Mouse (Mus musculus) kidney, postnatal 0 days (tissue): ENCODE data around the gene Palm2. TPM values are rescaled to one million over a fixed set of nuclear protein-coding genes. Genes with fewer than 3 reads are reported as not detected.

Experiments used
- ATAC-seq: fragments of 200-750 bp; cut with Nextera tagmentation; replicated peaks from 2 replicates; pipeline ENCODE4 v1.8.0; 2017; ENCODE audit warnings: low read depth, moderate number of reproducible peaks, moderate TSS enrichment, moderate library complexity; ENCODE audit not compliant: low FRiP score
- DNase-seq: peaks from one replicate; pipeline ENCODE4 v3.0.0-alpha.2; 2016; ENCODE audit warnings: low spot score
- H3K27ac ChIP-seq: fragments of 300-500 bp; sonication (generic); 2 replicates; pipeline ENCODE4 v1.5.1; 2014; ENCODE audit warnings: mild to moderate bottlenecking
- H3K27me3 ChIP-seq: fragments of 300-500 bp; sonication (generic); 2 replicates; pipeline ENCODE4 v1.6.1; 2014; ENCODE audit warnings: low read length, mixed read lengths; ENCODE audit not compliant: insufficient read depth
- H3K36me3 ChIP-seq: fragments of 300-500 bp; sonication (generic); 2 replicates; pipeline ENCODE4 v1.6.1; 2014; ENCODE audit warnings: low read length, mixed read lengths; ENCODE audit not compliant: insufficient read depth
- H3K4me1 ChIP-seq: fragments of 300-500 bp; sonication (generic); replicated peaks from 2 replicates; pipeline ENCODE4 v1.6.1; 2014; ENCODE audit warnings: antibody characterized with exemption, low read length, mixed read lengths; ENCODE audit not compliant: insufficient read depth
- H3K4me2 ChIP-seq: fragments of 300-500 bp; sonication (generic); 2 replicates; pipeline ENCODE4 v1.6.1; 2014; ENCODE audit warnings: mild to moderate bottlenecking, low read length, moderate library complexity, mixed read lengths
- H3K4me3 ChIP-seq: fragments of 300-500 bp; sonication (generic); replicated peaks from 2 replicates; pipeline ENCODE4 v1.5.1; 2014; ENCODE audit warnings: low read depth, low read length
- H3K9ac ChIP-seq: fragments of 300-500 bp; sonication (generic); 2 replicates; pipeline ENCODE4 v1.6.1; 2014; ENCODE audit warnings: low read depth, low read length
- H3K9me3 ChIP-seq: fragments of 300-500 bp; sonication (generic); replicated peaks from 2 replicates; pipeline ENCODE4 v1.6.1; 2016; ENCODE audit warnings: low read length, inconsistent platforms, mixed read lengths
- CTCF ChIP-seq: IDR thresholded peaks from 2 replicates; pipeline ENCODE4 v1.5.1; 2016; ENCODE audit warnings: antibody characterized with exemption, low read depth, mild to moderate bottlenecking, moderate library complexity
- WGBS: fragments of 180-500 bp; shearing (Covaris S2); extraction: QIAGEN DNeasy Blood & Tissue Kit; methylation state at CpG from one replicate; pipeline ENCODE4 v1.1.7; 2014; 5-methylcytosine and 5-hydroxymethylcytosine counted together
- polyA plus RNA-seq: library from polyadenylated mRNA; unstranded; fragments of >200 nt; fragmentation: Nextera tagmentation; extraction: Ambion mirVana; gene quantifications from 2 replicates; pipeline ENCODE4 v1.2.1, GENCODE M21; 2015

The Palm2 gene
- polyA plus RNA-seq, 1 experiment from 2014 or later = 0.54 TPM

DNA sequence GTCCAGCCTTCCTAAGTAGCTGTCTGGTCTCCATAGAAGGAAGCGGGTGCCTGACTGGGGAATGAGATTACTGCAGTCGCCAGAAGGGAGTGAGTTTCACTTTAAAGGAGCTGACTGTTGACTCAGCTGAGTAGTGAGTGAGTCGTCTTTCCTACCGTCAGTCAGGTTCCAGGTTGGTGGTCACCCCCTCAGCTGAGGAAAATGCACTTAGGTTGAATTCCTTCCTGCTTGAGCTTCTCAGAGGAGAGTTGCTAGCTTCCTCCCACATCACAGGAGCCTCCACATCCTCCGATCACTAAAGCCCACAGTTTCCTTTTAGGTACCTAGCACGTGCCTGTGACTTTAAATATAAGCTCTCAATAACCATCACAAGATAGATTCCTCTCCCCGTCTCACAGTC is 206.2 kb downstream of the Palm2 start:
- Histone ChIP-seq H3K36me3 (no peaks in the 10 kb centered on the region), H3K4me3 (no peak overlapping the region), H3K4me1 (0 out of 2 replicates have a peak, but pooled peaks cover 3% of the 10 kb centered on the region), H3K9ac (no peak overlapping the region), H3K9me3 (no peaks in the 10 kb centered on the region), H3K27ac (no peak overlapping the region), H3K4me2 (no peak overlapping the region), H3K27me3 (no peaks in the 10 kb centered on the region)
- ATAC-seq (no peak), DNase-seq (peak; percentile 36)
- 20% methylated on average over 7 of the region's 7 CpGs for WGBS
- no peak for TF ChIP-seq CTCF

DNA sequence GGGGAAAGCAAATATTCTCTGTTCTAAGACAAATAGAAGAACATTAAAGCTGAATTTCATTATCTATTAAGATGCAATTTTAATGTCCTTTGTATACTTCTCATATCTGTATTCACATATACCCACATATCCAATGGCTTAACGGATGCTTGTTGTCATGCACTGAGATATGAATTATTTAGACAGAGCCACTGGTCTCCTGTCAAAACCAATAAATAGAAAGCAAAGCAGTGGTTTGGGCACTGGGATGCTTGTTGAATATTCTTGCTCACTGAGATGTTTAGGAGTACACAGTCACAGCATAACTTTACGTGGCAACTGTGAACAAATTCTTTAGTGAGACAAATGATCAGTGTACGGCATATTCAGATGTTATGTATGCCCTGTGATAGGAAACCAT is 206.9 kb downstream of the Palm2 start:
- WGBS = 81% methylated on average over 3 of the region's 3 CpGs

GRCm38 (mm10) chr4:57650994-57651393 is 216.9 kb downstream of the Palm2 start:
- ATAC-seq (no peak), DNase-seq (no peak)
- no peaks in the 10 kb centered on the region for H3K4me1 ChIP-seq
- no peaks in the 10 kb centered on the region for H3K36me3 ChIP-seq
- H3K27me3 ChIP-seq = no peaks in the 10 kb centered on the region
- no peak overlapping the region for H3K27ac ChIP-seq
- 69% methylated on average over 1 of the region's 1 CpGs for WGBS
- H3K4me2 ChIP-seq = no peak overlapping the region
- H3K9me3 ChIP-seq = no peaks in the 10 kb centered on the region
- TF ChIP-seq CTCF = no peak
- H3K4me3 ChIP-seq = no peak overlapping the region
- no peak overlapping the region for H3K9ac ChIP-seq

More for the DNA sequence above, 206.9 kb downstream of the Palm2 start:
- no peak for ATAC-seq
- Histone ChIP-seq H3K4me3 (no peak overlapping the region), H3K27me3 (no peaks in the 10 kb centered on the region), H3K4me1 (0 out of 2 replicates have a peak, but pooled peaks cover 3% of the 10 kb centered on the region), H3K4me2 (no peak overlapping the region), H3K36me3 (no peaks in the 10 kb centered on the region), H3K9me3 (no peaks in the 10 kb centered on the region), H3K9ac (no peak overlapping the region), H3K27ac (no peak overlapping the region)
- DNase-seq = no peak
- no peak for TF ChIP-seq CTCF

GRCm38 (mm10) chr4:57651547-57651946 is 217.5 kb downstream of the Palm2 start:
- H3K27me3 ChIP-seq = no peaks in the 10 kb centered on the region
- H3K4me1 ChIP-seq = no peaks in the 10 kb centered on the region
- no peak for ATAC-seq
- H3K27ac ChIP-seq = no peak overlapping the region
- DNase-seq = no peak
- H3K4me2 ChIP-seq = no peak overlapping the region
- H3K9ac ChIP-seq = no peak overlapping the region
- H3K9me3 ChIP-seq = no peaks in the 10 kb centered on the region
- WGBS = 87% methylated on average over 8 of the region's 8 CpGs
- TF ChIP-seq CTCF = no peak
- H3K36me3 ChIP-seq = no peaks in the 10 kb centered on the region
- no peak overlapping the region for H3K4me3 ChIP-seq

DNA sequence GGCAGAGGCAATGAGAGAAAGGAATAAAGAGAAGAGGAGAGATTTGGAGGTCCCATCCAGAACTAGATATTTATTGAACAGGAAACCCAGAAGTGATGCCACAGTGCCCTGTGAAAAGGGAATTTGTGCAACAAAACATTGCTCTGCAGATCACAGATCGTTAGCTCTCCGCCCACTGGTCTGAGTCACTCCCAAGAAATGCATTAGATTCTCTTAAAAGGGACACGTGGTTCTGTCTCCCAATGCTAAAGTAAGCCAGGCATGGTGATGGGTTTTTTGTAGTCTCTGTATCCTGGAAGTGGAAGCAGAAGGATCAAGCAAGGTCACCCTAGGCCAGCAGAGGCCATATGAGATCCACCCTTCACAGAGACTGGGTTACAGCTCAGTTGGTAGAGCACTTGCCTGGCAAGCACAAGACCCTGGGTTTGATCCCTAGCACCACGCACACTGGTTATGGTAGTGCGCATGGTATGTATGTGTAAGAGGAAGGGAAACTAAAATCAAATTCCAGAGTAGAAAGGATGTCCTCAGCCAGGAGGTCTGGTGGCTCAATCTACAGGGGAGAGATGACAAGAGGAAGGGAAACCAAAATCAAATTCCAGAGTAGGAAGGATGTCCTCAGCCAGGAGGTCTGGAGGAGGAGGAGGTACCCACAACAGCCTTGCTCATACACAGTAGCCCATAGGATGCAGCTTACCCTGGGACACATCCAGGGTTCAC is 218.3 kb downstream of the Palm2 start:
- no peak for TF ChIP-seq CTCF
- Histone ChIP-seq H3K9ac (no peak overlapping the region), H3K4me1 (no peaks in the 10 kb centered on the region), H3K4me2 (no peak overlapping the region), H3K9me3 (no peaks in the 10 kb centered on the region), H3K36me3 (no peaks in the 10 kb centered on the region), H3K27ac (no peak overlapping the region), H3K4me3 (no peak overlapping the region), H3K27me3 (no peaks in the 10 kb centered on the region)
- no peak for ATAC-seq
- no peak for DNase-seq
- 66% methylated on average over 5 of the region's 5 CpGs for WGBS

DNA sequence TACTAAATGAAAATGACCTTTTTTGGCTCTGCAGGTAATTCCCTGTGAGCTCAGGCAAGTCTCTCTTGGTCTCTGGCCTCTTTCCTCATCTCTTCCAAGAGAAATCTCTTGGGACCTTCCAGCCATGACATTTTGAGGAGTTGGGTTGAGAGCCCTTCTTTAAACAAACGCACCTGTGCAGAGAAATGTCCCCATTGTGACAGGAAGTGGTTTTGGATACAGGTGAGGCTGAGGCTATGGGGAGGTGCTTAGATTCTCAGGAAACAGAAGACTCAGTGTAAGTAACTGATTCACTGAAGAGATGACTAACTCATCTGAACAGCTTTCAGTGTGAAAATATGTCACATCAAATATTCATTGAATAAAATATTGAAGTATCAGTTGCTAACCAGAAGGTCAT is 221.9 kb downstream of the Palm2 start:
- Histone ChIP-seq H3K9me3 (no peaks in the 10 kb centered on the region), H3K4me1 (no peaks in the 10 kb centered on the region), H3K36me3 (no peaks in the 10 kb centered on the region), H3K4me3 (no peak overlapping the region), H3K4me2 (no peak overlapping the region), H3K9ac (no peak overlapping the region), H3K27ac (no peak overlapping the region), H3K27me3 (no peaks in the 10 kb centered on the region)
- TF ChIP-seq CTCF = no peak
- DNase-seq = no peak
- ATAC-seq = no peak
- WGBS = 84% methylated on average over 1 of the region's 1 CpGs

DNA sequence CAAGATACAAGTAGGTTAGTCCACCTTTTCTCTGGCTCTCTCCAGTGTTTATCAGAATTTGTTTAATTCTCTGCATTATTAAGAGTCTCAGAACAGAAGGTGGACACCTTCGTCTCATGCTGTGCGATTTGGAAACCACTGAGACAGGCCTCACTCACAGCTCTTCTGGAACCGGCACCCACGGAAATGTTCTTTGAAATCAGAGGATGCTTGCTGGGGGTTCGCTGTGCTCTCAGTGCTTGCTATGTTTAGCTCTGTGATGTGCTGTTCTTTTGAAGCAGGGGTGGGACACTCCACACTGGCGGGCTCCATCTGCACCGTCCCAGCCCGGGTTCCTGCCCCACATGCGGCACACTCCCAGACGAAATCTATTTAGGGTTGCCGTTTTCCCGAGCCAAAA is 222.3 kb downstream of the Palm2 start:
- Histone ChIP-seq H3K36me3 (no peaks in the 10 kb centered on the region), H3K27me3 (no peaks in the 10 kb centered on the region), H3K9me3 (no peaks in the 10 kb centered on the region), H3K4me3 (no peak overlapping the region), H3K27ac (no peak overlapping the region), H3K9ac (no peak overlapping the region), H3K4me2 (no peak overlapping the region), H3K4me1 (no peaks in the 10 kb centered on the region)
- ATAC-seq (no peak), DNase-seq (no peak)
- no peak for TF ChIP-seq CTCF
- 94% methylated on average over 12 of the region's 12 CpGs for WGBS
